ENCODE assay signal across 13 mouse cellular contexts in the genomic region with DNA sequence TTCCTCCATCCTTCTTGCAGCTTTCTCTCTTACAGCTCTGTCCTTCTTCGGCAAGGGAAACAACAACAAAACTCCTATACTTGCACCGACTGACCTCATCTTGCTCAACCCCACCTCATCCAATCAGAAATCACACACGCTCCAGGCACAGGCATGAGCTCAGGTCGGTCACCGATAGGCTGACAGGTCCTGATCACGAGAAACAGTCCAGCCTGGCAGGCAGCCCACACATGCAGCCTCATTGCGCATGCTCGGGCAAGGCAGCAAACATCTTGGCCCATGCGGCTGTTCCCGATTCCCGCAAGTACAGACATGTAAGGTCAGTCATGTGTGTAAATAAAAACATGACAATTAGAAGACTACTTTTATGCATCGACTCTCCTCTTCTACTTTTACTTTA.
"Had no signal": no experiment of that assay in that cellular context is flagged by ENCODE, and none has a peak within 500 bp of the region (broad histone marks: within the 10 kb centered on the region; RNA-seq: fewer than 3 reads in every experiment).

No protein-coding gene starts in this region.

- DNase-seq: gastrocnemius, adult 2 months; gastrocnemius, postnatal 10 days; gastrocnemius, postnatal 25 days; heart, adult 2 months; heart, postnatal 14 days; heart, postnatal 4 days; kidney, adult 18-20 months; kidney, adult 8-10 months; kidney, postnatal 10 days; kidney, postnatal 25 days; layer of hippocampus, adult 9-11 months; layer of hippocampus, postnatal 36 days; lung, adult 18-20 months had no signal
